Mouse (Mus musculus): ENCODE measurements around the gene Mapt.

DNA sequence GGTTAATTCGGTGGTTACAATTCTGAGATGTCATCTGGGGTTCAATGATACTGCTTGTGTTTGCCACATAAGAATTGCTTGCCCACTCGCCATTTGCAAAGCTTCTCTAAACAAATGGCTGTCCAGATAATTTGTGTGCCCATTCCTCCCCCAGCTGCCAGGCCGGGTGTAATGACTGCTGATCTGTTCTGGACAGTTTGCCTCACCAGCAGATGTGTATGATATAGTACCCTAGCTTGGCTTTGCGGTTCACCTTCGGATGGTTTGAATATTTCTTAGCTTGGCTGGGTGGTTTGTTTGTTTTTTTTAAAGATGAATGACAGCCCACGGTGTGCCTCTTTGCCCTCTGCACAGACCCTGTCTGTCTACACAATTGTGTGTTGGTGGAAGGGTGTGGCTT, 3.5 kb downstream of the Mapt start:
- TF ChIP-seq MAX (IDR thresholded peaks at IDR 0.05; ENCODE audit: low read length) (no peak), POLR2A (IDR thresholded peaks at IDR 0.05; ENCODE audit: low read depth, low read length) (no peak), CHD1 (IDR thresholded peaks at IDR 0.05; ENCODE audit: low read depth, low read length) (no peak), HCFC1 (IDR thresholded peaks at IDR 0.05; ENCODE audit: low read depth, low read length) (no peak), ZC3H11A (IDR thresholded peaks at IDR 0.05; ENCODE audit: low read depth, low read length) (no peak), UBTF (IDR thresholded peaks at IDR 0.05; ENCODE audit: low read depth, low read length) (no peak), USF1 (IDR thresholded peaks at IDR 0.05; ENCODE audit: low read depth, low read length) (no peak), CTCF (conservative IDR thresholded peaks at IDR 0.05 in 1 of 2, IDR thresholded peaks at IDR 0.05 in 1 of 2; ENCODE audit: low read depth in 2 of 2, low read length in 2 of 2) (no peak), TCF12 (IDR thresholded peaks at IDR 0.05; ENCODE audit: low read depth, low read length) (no peak), KAT2A (IDR thresholded peaks at IDR 0.05; ENCODE audit: insufficient replicate concordance, low read length) (no peak), GABPA (IDR thresholded peaks at IDR 0.05; ENCODE audit: insufficient replicate concordance, low read depth, low read length) (no peak)

Measured in CH12.LX (cell line).